Comparison of ENCODE assay signal across 8 mouse cellular contexts in genomic region chr10:81298369-81299100, GRCm38 (mm10). TPM values are rescaled to one million over a fixed set of nuclear protein-coding genes. Genes with fewer than 3 reads are reported as not detected.
A peak's percentile ranks its signal among the peaks of the same experiment; 100 is the strongest.
DNase-seq lines count a peak whose midpoint lies in the region; ATAC-seq and TF ChIP-seq lines count a peak whose summit lies in the region.
"Had no signal": no experiment of that assay in that cellular context is flagged by ENCODE, and none has a peak within 500 bp of the region (broad histone marks: within the 10 kb centered on the region; RNA-seq: fewer than 3 reads in every experiment).

No protein-coding gene starts in this region.

- H3K9ac ChIP-seq in kidney, postnatal 0 days (ENCODE audit: low read depth, low read length) = 0 out of 2 replicates have a peak overlapping the region, but pooled peaks have one; percentile 31
- no peak overlapping the region for H3K9ac ChIP-seq in intestine, embryonic 15.5 days
- no peak overlapping the region for H3K9ac ChIP-seq in midbrain, embryonic 16.5 days (ENCODE audit: low read depth, low read length)
- H3K9ac ChIP-seq: limb, embryonic 12.5 days had no signal

- H3K4me1 ChIP-seq in kidney, postnatal 0 days (replicated peaks; ENCODE audit: insufficient read depth, low read length) = peaks cover 69% of the 10 kb centered on the region
- peaks cover 44% of the 10 kb centered on the region for H3K4me1 ChIP-seq in bone marrow, adult 2 months (ENCODE audit: control insufficient read depth, insufficient read depth, low read length)
- peaks cover 74% of the 10 kb centered on the region for H3K4me1 ChIP-seq in intestine, embryonic 15.5 days (replicated peaks)
- peaks cover 24% of the 10 kb centered on the region for H3K4me1 ChIP-seq in midbrain, embryonic 16.5 days (ENCODE audit: control insufficient read depth, insufficient read depth, low read length)

- TF ChIP-seq CTCF in kidney, postnatal 0 days (IDR thresholded peaks at IDR 0.05; ENCODE audit: low read depth) = no peak
- TF ChIP-seq CTCF in bone marrow, adult 2 months (IDR thresholded peaks at IDR 0.05; ENCODE audit: control insufficient read depth, insufficient read depth, low read length) = no peak

- no peak overlapping the region for H3K4me3 ChIP-seq in kidney, postnatal 0 days (replicated peaks; ENCODE audit: low read depth, low read length)
- H3K4me3 ChIP-seq in bone marrow, adult 2 months (replicated peaks; ENCODE audit: control insufficient read depth, low read depth, low read length) = peak overlapping the region; percentile 19
- H3K4me3 ChIP-seq in intestine, embryonic 15.5 days (replicated peaks) = no peak overlapping the region
- H3K4me3 ChIP-seq in midbrain, embryonic 16.5 days (ENCODE audit: low read depth, low read length) = no peak overlapping the region
- H3K4me3 ChIP-seq: limb, embryonic 12.5 days had no signal

- no peaks in the 10 kb centered on the region for H3K9me3 ChIP-seq in kidney, postnatal 0 days (replicated peaks; ENCODE audit: low read length)
- H3K9me3 ChIP-seq in intestine, embryonic 15.5 days = no peaks in the 10 kb centered on the region
- no peaks in the 10 kb centered on the region for H3K9me3 ChIP-seq in midbrain, embryonic 16.5 days (replicated peaks; ENCODE audit: control insufficient read depth, low read length, poor library complexity, severe bottlenecking)
- H3K9me3 ChIP-seq: limb, embryonic 12.5 days had no signal

- TF ChIP-seq POLR2A in bone marrow, adult 2 months (IDR thresholded peaks at IDR 0.05; ENCODE audit: borderline replicate concordance, control insufficient read depth, low read depth, low read length) = 0 out of 2 replicates have a peak, but pooled peaks have one; percentile 28

- no peaks in the 10 kb centered on the region for H3K27me3 ChIP-seq in kidney, postnatal 0 days (ENCODE audit: insufficient read depth, low read length)
- no peaks in the 10 kb centered on the region for H3K27me3 ChIP-seq in intestine, embryonic 15.5 days (replicated peaks)
- H3K27me3 ChIP-seq in midbrain, embryonic 16.5 days (ENCODE audit: control insufficient read depth, insufficient read depth, low read depth, low read length) = no peaks in the 10 kb centered on the region
- H3K27me3 ChIP-seq: limb, embryonic 12.5 days had no signal

- no peak overlapping the region for H3K4me2 ChIP-seq in kidney, postnatal 0 days (ENCODE audit: low read length)
- no peak overlapping the region for H3K4me2 ChIP-seq in intestine, embryonic 15.5 days (replicated peaks)
- no peak overlapping the region for H3K4me2 ChIP-seq in midbrain, embryonic 16.5 days (ENCODE audit: low read length)
- H3K4me2 ChIP-seq: limb, embryonic 12.5 days had no signal

- H3K27ac ChIP-seq in kidney, postnatal 0 days = peak overlapping the region; percentile 90
- peak overlapping the region; percentile 93 for H3K27ac ChIP-seq in bone marrow, adult 2 months (ENCODE audit: control insufficient read depth, insufficient read depth, low read depth, low read length, poor library complexity)
- peak overlapping the region; percentile 10; the same call in 1 of the 2 replicates for H3K27ac ChIP-seq in intestine, embryonic 15.5 days
- no peak overlapping the region for H3K27ac ChIP-seq in midbrain, embryonic 16.5 days (ENCODE audit: low read length)

- no peaks in the 10 kb centered on the region for H3K36me3 ChIP-seq in kidney, postnatal 0 days (ENCODE audit: insufficient read depth, low read length)
- H3K36me3 ChIP-seq in intestine, embryonic 15.5 days = no peaks in the 10 kb centered on the region; the same call in 1 of the 2 replicates
- H3K36me3 ChIP-seq in midbrain, embryonic 16.5 days (ENCODE audit: control insufficient read depth, insufficient read depth, low read length) = no peaks in the 10 kb centered on the region

- ATAC-seq in kidney, postnatal 0 days (replicated peaks; ENCODE audit: low FRiP score, low read depth) = no peak
- no peak for ATAC-seq in intestine, embryonic 15.5 days
- peak; percentile 68 for ATAC-seq in neutrophil, adult 5-6 weeks (ENCODE audit: extremely low read depth, insufficient number of reproducible peaks, low FRiP score, poor library complexity, severe bottlenecking)
- no peak for ATAC-seq in midbrain, embryonic 16.5 days

- 83% methylated on average over 17 of the region's 17 CpGs for WGBS in kidney, postnatal 0 days
- 29% methylated on average over 17 of the region's 17 CpGs for WGBS in bone marrow, adult 2 months
- 89% methylated on average over 17 of the region's 17 CpGs for WGBS in intestine, embryonic 15.5 days
- WGBS in midbrain, embryonic 16.5 days = 93% methylated on average over 17 of the region's 17 CpGs

- no peak for DNase-seq in kidney, postnatal 0 days (ENCODE audit: low spot score)
- no peak for DNase-seq in kidney, adult 18-20 months
- DNase-seq in layer of hippocampus, postnatal 14 days (ENCODE audit: low spot score in 2 of 2) = no peak

RNA-seq across cellular contexts. Expression of gene Pip5k1c, which starts 5.8 kb away (rescaled TPM):
- 37.8 and 39.3 TPM in 2 replicates for polyA plus RNA-seq in kidney, postnatal 0 days (2015; fragmentation: Nextera tagmentation; extraction: Ambion mirVana)
- 31.2 and 62.2 TPM in 2 replicates for polyA plus RNA-seq in bone marrow, adult 2 months (2011; ENCODE audit: insufficient read depth, insufficient read length, low replicate concordance, missing spikeins)
- 41.2 and 42.7 TPM in 2 replicates for polyA plus RNA-seq in intestine, embryonic 15.5 days (2015; fragmentation: Nextera tagmentation; extraction: Ambion mirVana)
- 98.0 and 112 TPM in 2 replicates for total RNA-seq in neutrophil, adult 5-6 weeks (2017)
- 135 and 147 TPM in 2 replicates for polyA plus RNA-seq in midbrain, embryonic 16.5 days (2015; fragmentation: Nextera tagmentation; extraction: Ambion mirVana)
- 100 to 1,000 TPM; 330 to 352 TPM for total RNA-seq in layer of hippocampus, postnatal 14 days (2021)

RNA-seq across cellular contexts. Expression of gene Tjp3, which starts 7.2 kb away (rescaled TPM):
- 19.0 and 19.1 TPM in 2 replicates for polyA plus RNA-seq in kidney, postnatal 0 days (2015; fragmentation: Nextera tagmentation; extraction: Ambion mirVana)
- 3.0 and 3.4 TPM in 2 replicates for polyA plus RNA-seq in bone marrow, adult 2 months (2011; ENCODE audit: insufficient read depth, insufficient read length, low replicate concordance, missing spikeins)
- 47.0 and 53.3 TPM in 2 replicates for polyA plus RNA-seq in intestine, embryonic 15.5 days (2015; fragmentation: Nextera tagmentation; extraction: Ambion mirVana)
- 7.2 and 13.1 TPM in 2 replicates for total RNA-seq in neutrophil, adult 5-6 weeks (2017)
- 9.2 and 10.1 TPM in 2 replicates for polyA plus RNA-seq in midbrain, embryonic 16.5 days (2015; fragmentation: Nextera tagmentation; extraction: Ambion mirVana)
- total RNA-seq in layer of hippocampus, postnatal 14 days (2021) = 1 to 10 TPM; 1.6 to 2.5 TPM

RNA-seq across cellular contexts. Expression of gene Cactin, which starts 22.4 kb away (rescaled TPM):
- polyA plus RNA-seq in kidney, postnatal 0 days (2015; fragmentation: Nextera tagmentation; extraction: Ambion mirVana) = 24.5 and 26.4 TPM in 2 replicates
- 24.0 and 36.6 TPM in 2 replicates for polyA plus RNA-seq in bone marrow, adult 2 months (2011; ENCODE audit: insufficient read depth, insufficient read length, low replicate concordance, missing spikeins)
- 38.7 and 39.5 TPM in 2 replicates for polyA plus RNA-seq in intestine, embryonic 15.5 days (2015; fragmentation: Nextera tagmentation; extraction: Ambion mirVana)
- 30.1 and 38.4 TPM in 2 replicates for total RNA-seq in neutrophil, adult 5-6 weeks (2017)
- 27.6 and 28.3 TPM in 2 replicates for polyA plus RNA-seq in midbrain, embryonic 16.5 days (2015; fragmentation: Nextera tagmentation; extraction: Ambion mirVana)
- 10 to 100 TPM; 22.4 to 25.8 TPM for total RNA-seq in layer of hippocampus, postnatal 14 days (2021)

RNA-seq across cellular contexts. Expression of gene Tbxa2r, which starts 30.0 kb away (rescaled TPM):
- 16.1 and 17.5 TPM in 2 replicates for polyA plus RNA-seq in kidney, postnatal 0 days (2015; fragmentation: Nextera tagmentation; extraction: Ambion mirVana)
- 3.3 and 7.9 TPM in 2 replicates for polyA plus RNA-seq in bone marrow, adult 2 months (2011; ENCODE audit: insufficient read depth, insufficient read length, low replicate concordance, missing spikeins)
- 21.3 and 21.7 TPM in 2 replicates for polyA plus RNA-seq in intestine, embryonic 15.5 days (2015; fragmentation: Nextera tagmentation; extraction: Ambion mirVana)
- total RNA-seq in neutrophil, adult 5-6 weeks (2017) = 4.1 and 5.6 TPM in 2 replicates
- 4.8 and 5.2 TPM in 2 replicates for polyA plus RNA-seq in midbrain, embryonic 16.5 days (2015; fragmentation: Nextera tagmentation; extraction: Ambion mirVana)
- total RNA-seq in layer of hippocampus, postnatal 14 days (2021) = 1 to 10 TPM; 1.8 to 2.2 TPM

RNA-seq across cellular contexts. Expression of gene Apba3, which starts 31.8 kb away (rescaled TPM):
- 55.7 and 60.5 TPM in 2 replicates for polyA plus RNA-seq in kidney, postnatal 0 days (2015; fragmentation: Nextera tagmentation; extraction: Ambion mirVana)
- polyA plus RNA-seq in bone marrow, adult 2 months (2011; ENCODE audit: insufficient read depth, insufficient read length, low replicate concordance, missing spikeins) = 14.6 and 32.8 TPM in 2 replicates
- 55.1 and 69.2 TPM in 2 replicates for polyA plus RNA-seq in intestine, embryonic 15.5 days (2015; fragmentation: Nextera tagmentation; extraction: Ambion mirVana)
- 16.6 and 24.0 TPM in 2 replicates for total RNA-seq in neutrophil, adult 5-6 weeks (2017)
- polyA plus RNA-seq in midbrain, embryonic 16.5 days (2015; fragmentation: Nextera tagmentation; extraction: Ambion mirVana) = 28.8 and 33.8 TPM in 2 replicates
- 10 to 100 TPM; 39.9 to 41.8 TPM for total RNA-seq in layer of hippocampus, postnatal 14 days (2021)
